Mouse (Mus musculus): ENCODE results near the gene Gm26992. TPM values are rescaled to one million over a fixed set of nuclear protein-coding genes. Genes with fewer than 3 reads are reported as not detected.

The Gm26992 gene
- polyA plus RNA-seq, 1 experiment = not detected

DNA sequence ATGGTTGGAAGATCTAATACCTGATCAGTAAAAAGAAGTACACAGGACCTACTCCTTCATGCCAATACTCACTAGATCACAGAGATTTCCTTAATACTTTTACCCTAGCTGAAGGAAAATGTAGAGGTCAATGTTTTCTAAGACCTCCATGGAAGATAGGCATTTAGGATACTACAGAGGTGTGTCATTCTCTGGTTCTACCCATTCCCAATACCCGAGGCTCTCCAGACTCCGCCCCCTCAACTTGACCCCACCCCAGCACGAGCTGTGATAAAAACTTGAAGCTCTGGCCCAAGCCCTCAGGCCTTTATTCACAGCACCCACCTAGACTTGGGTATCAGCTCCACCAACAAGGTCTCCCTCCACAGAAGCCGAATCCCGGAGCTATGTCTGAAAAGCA is 7.6 kb upstream of the Gm26992 start, which contains the start of gene Tsx:
Tsx (plus strand) TSS at position 301 of the 400 bp plus-strand sequence.
- no peaks in the 10 kb centered on the region for H3K79me2 ChIP-seq (ENCODE audit: control insufficient read depth, insufficient read depth)
- H3K27me3 ChIP-seq (ENCODE audit: control insufficient read depth, insufficient read depth, insufficient read length) = no peaks in the 10 kb centered on the region
- H3K4me3 ChIP-seq (ENCODE audit: insufficient read depth, poor library complexity, severe bottlenecking) = no peak within 1 kb of the TSS
- no peak within 1 kb of the TSS for H3ac ChIP-seq (ENCODE audit: control insufficient read depth, insufficient read length, low read depth)
- H3K79me3 ChIP-seq (ENCODE audit: low read depth) = no peaks in the 10 kb centered on the region
- no peak for TF ChIP-seq CEBPB (IDR thresholded peaks at IDR 0.05; ENCODE audit: low read depth)
- no peak for TF ChIP-seq MAX (IDR thresholded peaks at IDR 0.05)
- TF ChIP-seq CTCF (IDR thresholded peaks at IDR 0.05; ENCODE audit: control insufficient read depth, insufficient read depth, insufficient read length) = no peak
- TF ChIP-seq MYOG (IDR thresholded peaks at IDR 0.05; ENCODE audit: control insufficient read depth, extremely low read depth, insufficient read length) = no peak
- TF ChIP-seq MYOD1 (IDR thresholded peaks at IDR 0.05; ENCODE audit: control insufficient read depth, insufficient read length, low read depth) = no peak
- no peak for TF ChIP-seq USF1 (IDR thresholded peaks at IDR 0.05; ENCODE audit: low read depth)
- no peak for TF ChIP-seq FOSL1 (IDR thresholded peaks at IDR 0.05; ENCODE audit: insufficient read depth, low read length, poor library complexity, severe bottlenecking)
- no peaks in the 10 kb centered on the region for H3K36me3 ChIP-seq (ENCODE audit: control insufficient read depth, insufficient read depth)

DNA sequence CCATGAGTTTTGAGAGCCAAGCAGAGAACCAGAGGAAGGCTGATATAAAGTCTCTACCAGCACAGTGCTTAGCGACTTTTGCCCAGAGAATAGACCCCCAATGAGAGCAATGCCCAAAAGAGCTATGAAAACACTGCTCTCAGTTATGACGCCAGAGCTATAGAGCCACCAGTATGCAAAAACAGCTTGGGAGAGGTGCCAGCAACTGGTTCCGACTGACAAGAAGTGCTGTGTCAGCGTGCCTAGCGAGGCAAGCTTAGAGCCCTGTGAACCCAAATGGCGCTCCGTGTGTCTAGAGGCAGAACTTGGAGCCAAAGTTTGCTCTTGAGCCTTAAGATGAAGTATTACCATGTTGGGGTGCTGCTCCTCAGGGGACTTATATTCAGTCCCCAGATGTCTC is 5.9 kb downstream of the Gm26992 start:
- Histone ChIP-seq H3ac (ENCODE audit: control insufficient read depth, insufficient read length, low read depth) (no peak overlapping the region), H3K79me3 (ENCODE audit: low read depth) (no peaks in the 10 kb centered on the region), H3K79me2 (ENCODE audit: control insufficient read depth, insufficient read depth) (no peaks in the 10 kb centered on the region), H3K4me3 (ENCODE audit: insufficient read depth, poor library complexity, severe bottlenecking) (no peak overlapping the region), H3K36me3 (ENCODE audit: control insufficient read depth, insufficient read depth) (no peaks in the 10 kb centered on the region), H3K27me3 (ENCODE audit: control insufficient read depth, insufficient read depth, insufficient read length) (no peaks in the 10 kb centered on the region)
- TF ChIP-seq MAX (IDR thresholded peaks at IDR 0.05) (no peak), MYOG (IDR thresholded peaks at IDR 0.05; ENCODE audit: control insufficient read depth, extremely low read depth, insufficient read length) (no peak), CEBPB (IDR thresholded peaks at IDR 0.05; ENCODE audit: low read depth) (no peak), FOSL1 (IDR thresholded peaks at IDR 0.05; ENCODE audit: insufficient read depth, low read length, poor library complexity, severe bottlenecking) (no peak), MYOD1 (IDR thresholded peaks at IDR 0.05; ENCODE audit: control insufficient read depth, insufficient read length, low read depth) (no peak), CTCF (IDR thresholded peaks at IDR 0.05; ENCODE audit: control insufficient read depth, insufficient read depth, insufficient read length) (no peak)

DNA sequence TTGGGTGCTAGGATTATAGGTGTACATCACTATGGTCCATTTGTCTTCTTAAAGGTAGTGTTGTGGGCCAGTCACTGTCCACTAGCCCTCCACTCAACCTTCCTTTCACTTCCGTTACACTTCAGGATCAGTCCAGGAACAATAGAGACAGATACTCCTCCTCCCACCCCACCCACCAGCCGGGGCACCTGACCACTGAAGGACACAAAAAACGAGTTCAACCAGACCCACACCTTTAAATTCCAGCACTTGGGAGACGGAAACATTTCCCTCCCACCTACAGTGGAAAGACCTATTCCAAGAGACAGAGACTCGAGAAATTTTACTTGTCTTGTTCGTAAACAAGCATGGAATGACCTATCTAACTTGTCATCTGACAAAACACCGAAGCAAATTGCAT is 10.5 kb downstream of the Gm26992 start:
- Histone ChIP-seq H3K4me3 (ENCODE audit: insufficient read depth, poor library complexity, severe bottlenecking) (no peak overlapping the region), H3ac (ENCODE audit: control insufficient read depth, insufficient read length, low read depth) (no peak overlapping the region), H3K79me2 (ENCODE audit: control insufficient read depth, insufficient read depth) (no peaks in the 10 kb centered on the region), H3K27me3 (ENCODE audit: control insufficient read depth, insufficient read depth, insufficient read length) (no peaks in the 10 kb centered on the region), H3K79me3 (ENCODE audit: low read depth) (no peaks in the 10 kb centered on the region), H3K36me3 (ENCODE audit: control insufficient read depth, insufficient read depth) (no peaks in the 10 kb centered on the region)
- no peak for TF ChIP-seq MYOD1 (IDR thresholded peaks at IDR 0.05; ENCODE audit: control insufficient read depth, insufficient read length, low read depth)
- no peak for TF ChIP-seq MAX (IDR thresholded peaks at IDR 0.05)

DNA sequence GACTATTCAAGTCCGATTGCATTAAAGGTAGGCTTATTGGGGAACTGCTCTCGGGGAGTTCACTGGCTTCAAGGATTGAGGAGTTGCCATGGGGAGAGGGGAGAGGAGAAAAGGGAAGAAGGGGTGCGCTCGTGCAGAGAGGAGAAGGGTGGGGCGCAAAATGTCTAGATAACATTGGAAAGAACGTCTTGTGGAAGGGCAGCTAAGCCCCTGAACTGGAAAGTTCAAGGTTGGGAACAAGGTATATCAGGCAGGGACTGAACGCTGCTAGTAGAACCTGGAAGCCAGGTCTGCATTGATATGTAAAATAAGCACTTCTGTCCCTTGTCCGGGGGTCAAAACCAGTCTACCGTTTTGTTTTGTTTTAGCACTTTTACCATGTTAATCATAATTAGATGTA is 16.2 kb downstream of the Gm26992 start:
- H3K36me3 ChIP-seq (ENCODE audit: control insufficient read depth, insufficient read depth) = no peaks in the 10 kb centered on the region
- no peaks in the 10 kb centered on the region for H3K79me3 ChIP-seq (ENCODE audit: low read depth)
- TF ChIP-seq MYOG (IDR thresholded peaks at IDR 0.05; ENCODE audit: control insufficient read depth, extremely low read depth, insufficient read length) = no peak
- TF ChIP-seq MAX (IDR thresholded peaks at IDR 0.05) = no peak
- TF ChIP-seq USF1 (IDR thresholded peaks at IDR 0.05; ENCODE audit: low read depth) = no peak
- TF ChIP-seq MYOD1 (IDR thresholded peaks at IDR 0.05; ENCODE audit: control insufficient read depth, insufficient read length, low read depth) = no peak
- H3K79me2 ChIP-seq (ENCODE audit: control insufficient read depth, insufficient read depth) = no peaks in the 10 kb centered on the region
- no peak overlapping the region for H3K4me3 ChIP-seq (ENCODE audit: insufficient read depth, poor library complexity, severe bottlenecking)
- H3K27me3 ChIP-seq (ENCODE audit: control insufficient read depth, insufficient read depth, insufficient read length) = peaks cover 5% of the 10 kb centered on the region
- no peak overlapping the region for H3ac ChIP-seq (ENCODE audit: control insufficient read depth, insufficient read length, low read depth)

DNA sequence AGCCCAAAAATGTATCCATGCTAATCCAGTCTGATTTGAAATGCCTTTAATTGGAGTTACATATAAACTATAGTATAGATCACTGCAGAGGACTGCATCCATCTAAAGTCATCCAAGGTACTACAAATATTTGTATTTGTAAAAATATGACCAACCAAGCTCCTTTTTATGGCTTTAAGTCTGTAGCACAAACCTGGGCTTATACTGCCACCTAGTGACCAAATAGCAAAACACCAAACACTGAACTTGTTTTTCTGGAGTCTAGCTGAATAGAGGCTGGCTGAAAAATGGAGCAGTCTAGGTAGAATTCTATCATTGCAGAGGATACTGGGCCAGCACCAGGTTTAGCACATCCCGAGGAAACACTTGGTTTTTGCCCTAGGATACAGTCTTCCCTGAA is 19.0 kb downstream of the Gm26992 start:
- Histone ChIP-seq H3K4me3 (ENCODE audit: insufficient read depth, poor library complexity, severe bottlenecking) (no peak overlapping the region), H3K79me3 (ENCODE audit: low read depth) (no peaks in the 10 kb centered on the region), H3ac (ENCODE audit: control insufficient read depth, insufficient read length, low read depth) (no peak overlapping the region), H3K36me3 (ENCODE audit: control insufficient read depth, insufficient read depth) (no peaks in the 10 kb centered on the region), H3K27me3 (ENCODE audit: control insufficient read depth, insufficient read depth, insufficient read length) (peaks cover 5% of the 10 kb centered on the region), H3K79me2 (ENCODE audit: control insufficient read depth, insufficient read depth) (no peaks in the 10 kb centered on the region)
- TF ChIP-seq FOSL1 (IDR thresholded peaks at IDR 0.05; ENCODE audit: insufficient read depth, low read length, poor library complexity, severe bottlenecking) (no peak), USF1 (IDR thresholded peaks at IDR 0.05; ENCODE audit: low read depth) (no peak), MYOG (IDR thresholded peaks at IDR 0.05; ENCODE audit: control insufficient read depth, extremely low read depth, insufficient read length) (no peak), CTCF (IDR thresholded peaks at IDR 0.05; ENCODE audit: control insufficient read depth, insufficient read depth, insufficient read length) (no peak), CEBPB (IDR thresholded peaks at IDR 0.05; ENCODE audit: low read depth) (no peak), MYOD1 (IDR thresholded peaks at IDR 0.05; ENCODE audit: control insufficient read depth, insufficient read length, low read depth) (no peak), MAX (IDR thresholded peaks at IDR 0.05) (no peak)

DNA sequence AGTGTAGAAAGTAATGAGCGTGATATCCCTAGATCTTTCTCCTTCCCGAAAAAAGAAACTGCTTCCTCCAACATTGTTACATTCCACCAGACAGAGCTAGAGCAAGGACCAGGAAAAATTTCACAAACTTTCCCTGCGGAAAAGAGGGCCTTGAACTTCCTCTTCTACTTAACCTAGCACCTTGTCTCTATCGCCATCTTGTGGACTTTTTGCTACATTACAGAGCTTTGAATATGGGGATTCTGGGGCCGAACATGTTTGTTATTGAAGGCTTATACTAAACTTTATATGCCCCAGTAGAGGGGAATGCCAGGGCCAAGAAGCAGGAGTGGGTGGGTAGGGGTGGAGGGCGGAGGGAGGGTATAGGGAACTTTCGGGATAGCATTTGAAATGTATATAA is 21.9 kb downstream of the Gm26992 start:
- TF ChIP-seq USF1 (IDR thresholded peaks at IDR 0.05; ENCODE audit: low read depth) = no peak
- no peak for TF ChIP-seq CEBPB (IDR thresholded peaks at IDR 0.05; ENCODE audit: low read depth)
- no peak for TF ChIP-seq MYOG (IDR thresholded peaks at IDR 0.05; ENCODE audit: control insufficient read depth, extremely low read depth, insufficient read length)
- H3K4me3 ChIP-seq (ENCODE audit: insufficient read depth, poor library complexity, severe bottlenecking) = no peak overlapping the region
- no peaks in the 10 kb centered on the region for H3K79me2 ChIP-seq (ENCODE audit: control insufficient read depth, insufficient read depth)
- H3ac ChIP-seq (ENCODE audit: control insufficient read depth, insufficient read length, low read depth) = no peak overlapping the region
- H3K79me3 ChIP-seq (ENCODE audit: low read depth) = no peaks in the 10 kb centered on the region
- H3K36me3 ChIP-seq (ENCODE audit: control insufficient read depth, insufficient read depth) = no peaks in the 10 kb centered on the region
- peaks cover 9% of the 10 kb centered on the region for H3K27me3 ChIP-seq (ENCODE audit: control insufficient read depth, insufficient read depth, insufficient read length)

Measured in C2C12 (cell line).